Mouse (Mus musculus): Measurements from ENCODE around the gene Vmn1r194.
"Not testable (repeated sequence)": the region's sequence is repeated elsewhere in the genome, so short reads cannot be mapped to it uniquely, and the experiment has no call there.

DNA sequence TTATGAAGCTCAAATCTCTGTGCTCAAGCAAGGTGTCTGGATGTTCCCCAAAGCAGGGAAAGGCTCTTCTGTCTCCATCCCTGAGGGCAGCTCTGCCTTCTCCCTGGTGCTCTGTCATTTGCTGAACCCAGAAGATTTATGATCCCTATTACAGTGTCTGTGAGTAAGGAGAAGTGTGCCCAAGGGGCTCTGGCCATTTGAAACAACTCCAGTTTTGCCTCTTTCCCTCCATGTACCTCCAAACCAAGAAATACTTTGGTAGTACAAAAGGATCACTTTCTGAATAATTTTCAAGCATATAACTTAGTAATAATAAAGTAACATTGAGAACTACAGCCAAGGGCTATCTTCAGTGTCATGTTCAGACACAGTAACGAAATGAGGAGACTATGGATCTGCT lies 21.0 kb upstream of the Vmn1r194 start, which contains the start of gene Vmn1r193:
- TF ChIP-seq EP300, CTCF (IDR thresholded peaks at IDR 0.05; ENCODE audit: low read depth): not testable (repeated sequence)

Measured in liver, postnatal 0 days (tissue).